Comparison of ENCODE assay signal across 31 mouse cellular contexts in the genomic region with DNA sequence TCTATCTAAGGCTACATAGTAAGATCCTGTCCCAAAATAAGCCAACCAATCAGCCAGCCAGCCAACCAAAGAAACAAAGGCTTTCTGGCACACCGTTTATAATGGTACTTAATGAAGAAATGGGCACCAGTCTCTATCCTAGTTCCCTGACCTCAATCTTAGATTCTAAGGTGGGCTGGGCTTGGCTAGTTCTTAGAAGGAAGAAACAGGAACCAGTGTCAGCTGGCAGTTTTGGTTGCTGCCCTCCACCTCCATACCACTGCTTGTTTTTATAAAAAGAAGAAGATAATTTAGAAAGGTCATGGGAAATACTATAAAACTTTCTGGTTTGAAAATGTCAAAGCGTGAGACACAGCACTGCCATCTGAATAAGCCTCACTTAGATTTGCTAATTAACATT. TPM values are rescaled to one million over a fixed set of nuclear protein-coding genes. Genes with fewer than 3 reads are reported as not detected.
DNase-seq lines count a peak whose midpoint lies in the region; ATAC-seq and TF ChIP-seq lines count a peak whose summit lies in the region.
"Had no signal": no experiment of that assay in that cellular context is flagged by ENCODE, and none has a peak within 500 bp of the region (broad histone marks: within the 10 kb centered on the region; RNA-seq: fewer than 3 reads in every experiment).

No protein-coding gene starts in this region.

- H3K27me3 ChIP-seq in forebrain, embryonic 16.5 days (replicated peaks; ENCODE audit: control insufficient read depth, insufficient read depth, low read length) = no peaks in the 10 kb centered on the region
- H3K27me3 ChIP-seq in forebrain, postnatal 0 days (ENCODE audit: insufficient read depth, low read length) = no peaks in the 10 kb centered on the region
- H3K27me3 ChIP-seq in heart, postnatal 0 days (ENCODE audit: control insufficient read depth, insufficient read depth, low read length) = no peaks in the 10 kb centered on the region
- H3K27me3 ChIP-seq in heart, embryonic 11.5 days (ENCODE audit: control insufficient read depth, insufficient read depth, low read length) = no peaks in the 10 kb centered on the region
- no peaks in the 10 kb centered on the region for H3K27me3 ChIP-seq in neural tube, embryonic 13.5 days
- H3K27me3 ChIP-seq: embryonic facial prominence, embryonic 12.5 days; hindbrain, embryonic 15.5 days; liver, embryonic 12.5 days; midbrain, embryonic 12.5 days; stomach, embryonic 15.5 days had no signal

- peak overlapping the region; percentile 12; the same call in 1 of the 2 replicates for H3K27ac ChIP-seq in forebrain, embryonic 16.5 days (ENCODE audit: low read length)
- no peak overlapping the region for H3K27ac ChIP-seq in forebrain, postnatal 0 days (ENCODE audit: low read depth, low read length)
- H3K27ac ChIP-seq in heart, postnatal 0 days (ENCODE audit: low read depth) = peak overlapping the region; percentile 54; the same call in 1 of the 2 replicates
- H3K27ac ChIP-seq in heart, embryonic 11.5 days (ENCODE audit: low read depth, low read length) = no peak overlapping the region
- H3K27ac ChIP-seq in neural tube, embryonic 13.5 days (replicated peaks) = peak overlapping the region; percentile 88; the same call in 1 of the 2 replicates
- H3K27ac ChIP-seq: embryonic facial prominence, embryonic 12.5 days; liver, embryonic 12.5 days had no signal

- DNase-seq in forebrain, postnatal 0 days = no peak
- no peak for DNase-seq in heart, postnatal 0 days (ENCODE audit: low spot score)
- DNase-seq in neural tube, embryonic 10.5 days (ENCODE audit: extremely low spot score, low spot score) = no peak
- no peak for DNase-seq in thymus, adult 18-20 months
- no peak for DNase-seq in right cerebral cortex, adult 18-20 months
- DNase-seq: adrenal gland, postnatal 10 days; cerebellum, adult 8-10 months; cerebellum, postnatal 36 days; gastrocnemius, postnatal 25 days; heart, adult 18-20 months; kidney, adult 8-10 months; kidney, postnatal 36 days; layer of hippocampus, postnatal 36 days; left cerebral cortex, postnatal 4 days; liver, postnatal 0 days; lung, postnatal 36 days; right cerebral cortex, postnatal 25 days; thymus, postnatal 25 days had no signal

- H3K4me3 ChIP-seq in forebrain, embryonic 16.5 days (replicated peaks; ENCODE audit: low read length) = no peak overlapping the region
- H3K4me3 ChIP-seq in forebrain, postnatal 0 days (ENCODE audit: low read depth, low read length) = no peak overlapping the region
- H3K4me3 ChIP-seq in heart, postnatal 0 days (ENCODE audit: low read depth, low read length) = no peak overlapping the region
- H3K4me3 ChIP-seq in heart, embryonic 11.5 days (ENCODE audit: low read depth, low read length) = no peak overlapping the region
- H3K4me3 ChIP-seq in neural tube, embryonic 13.5 days = no peak overlapping the region
- H3K4me3 ChIP-seq: embryonic facial prominence, embryonic 12.5 days; hindbrain, embryonic 10.5 days; hindbrain, embryonic 15.5 days; liver, embryonic 12.5 days; megakaryocyte, embryonic 14.5 days; midbrain, embryonic 12.5 days; myocyte; stomach, embryonic 15.5 days had no signal

- no peak overlapping the region for H3K4me2 ChIP-seq in forebrain, embryonic 16.5 days (ENCODE audit: low read length)
- no peak overlapping the region for H3K4me2 ChIP-seq in forebrain, postnatal 0 days (ENCODE audit: low read depth)
- no peak overlapping the region for H3K4me2 ChIP-seq in heart, postnatal 0 days (ENCODE audit: low read depth, low read length)
- H3K4me2 ChIP-seq in heart, embryonic 11.5 days = no peak overlapping the region
- no peak overlapping the region for H3K4me2 ChIP-seq in neural tube, embryonic 13.5 days
- H3K4me2 ChIP-seq: embryonic facial prominence, embryonic 12.5 days; hindbrain, embryonic 15.5 days; liver, embryonic 12.5 days; stomach, embryonic 15.5 days had no signal

- no peak for TF ChIP-seq CTCF in forebrain, postnatal 0 days (IDR thresholded peaks at IDR 0.05; ENCODE audit: low read depth)
- no peak for TF ChIP-seq CTCF in heart, postnatal 0 days (IDR thresholded peaks at IDR 0.05; ENCODE audit: low read depth)

- H3K36me3 ChIP-seq in forebrain, embryonic 16.5 days (ENCODE audit: control insufficient read depth, insufficient read depth) = no peaks in the 10 kb centered on the region
- 0 out of 2 replicates have a peak, but pooled peaks cover 4% of the 10 kb centered on the region for H3K36me3 ChIP-seq in forebrain, postnatal 0 days (ENCODE audit: insufficient read depth)
- H3K36me3 ChIP-seq in heart, postnatal 0 days (replicated peaks; ENCODE audit: control insufficient read depth, insufficient read depth, low read length) = no peaks in the 10 kb centered on the region
- no peaks in the 10 kb centered on the region for H3K36me3 ChIP-seq in heart, embryonic 11.5 days (ENCODE audit: control insufficient read depth, insufficient read depth, low read length)
- H3K36me3 ChIP-seq in neural tube, embryonic 13.5 days = no peaks in the 10 kb centered on the region
- H3K36me3 ChIP-seq: embryonic facial prominence, embryonic 12.5 days; hindbrain, embryonic 15.5 days; midbrain, embryonic 12.5 days had no signal

- no peak for TF ChIP-seq EP300 in heart, postnatal 0 days (IDR thresholded peaks at IDR 0.05; ENCODE audit: low read depth)

- no peak for ATAC-seq in forebrain, embryonic 16.5 days
- ATAC-seq in forebrain, postnatal 0 days = no peak
- no peak for ATAC-seq in heart, postnatal 0 days (ENCODE audit: insufficient read depth, low read depth)
- ATAC-seq in heart, embryonic 11.5 days (replicated peaks; ENCODE audit: insufficient number of reproducible peaks, low FRiP score, low TSS enrichment) = no peak
- ATAC-seq in neural tube, embryonic 13.5 days (ENCODE audit: low read depth) = no peak
- ATAC-seq: activated CD4-positive, CD25-positive, alpha-beta regulatory T cell, adult 4 months; CD4-positive, CD25-positive, alpha-beta regulatory T cell, adult 4 months; liver, embryonic 12.5 days; liver, postnatal 0 days had no signal

- H3K9me3 ChIP-seq in forebrain, embryonic 16.5 days (ENCODE audit: control insufficient read depth, low read length) = no peaks in the 10 kb centered on the region
- no peaks in the 10 kb centered on the region for H3K9me3 ChIP-seq in forebrain, postnatal 0 days (ENCODE audit: low read length)
- no peaks in the 10 kb centered on the region for H3K9me3 ChIP-seq in heart, postnatal 0 days (replicated peaks; ENCODE audit: control insufficient read depth, low read length)
- no peaks in the 10 kb centered on the region for H3K9me3 ChIP-seq in heart, embryonic 11.5 days (replicated peaks; ENCODE audit: control insufficient read depth, low read length)
- H3K9me3 ChIP-seq in neural tube, embryonic 13.5 days = no peaks in the 10 kb centered on the region
- H3K9me3 ChIP-seq: embryonic facial prominence, embryonic 12.5 days; hindbrain, embryonic 10.5 days; hindbrain, embryonic 15.5 days; liver, embryonic 12.5 days; megakaryocyte, embryonic 14.5 days; midbrain, embryonic 12.5 days; stomach, embryonic 15.5 days had no signal

- 76% methylated on average over 2 of the region's 2 CpGs for WGBS in forebrain, embryonic 16.5 days
- WGBS in forebrain, postnatal 0 days = 63% methylated on average over 2 of the region's 2 CpGs
- 93% methylated on average over 2 of the region's 2 CpGs for WGBS in heart, postnatal 0 days
- WGBS in heart, embryonic 11.5 days (ENCODE audit: insufficient replicate concordance) = 89% methylated on average over 2 of the region's 2 CpGs
- 84% methylated on average over 2 of the region's 2 CpGs for WGBS in neural tube, embryonic 13.5 days

- no peak overlapping the region for H3K9ac ChIP-seq in forebrain, embryonic 16.5 days (replicated peaks; ENCODE audit: low read depth, low read length)
- no peak overlapping the region for H3K9ac ChIP-seq in forebrain, postnatal 0 days
- H3K9ac ChIP-seq in heart, postnatal 0 days (replicated peaks; ENCODE audit: low read depth, low read length) = no peak overlapping the region
- H3K9ac ChIP-seq in heart, embryonic 11.5 days (ENCODE audit: low read depth, low read length) = no peak overlapping the region
- H3K9ac ChIP-seq in neural tube, embryonic 13.5 days = no peak overlapping the region
- H3K9ac ChIP-seq: embryonic facial prominence, embryonic 12.5 days; hindbrain, embryonic 15.5 days; liver, embryonic 12.5 days; liver, postnatal 0 days; midbrain, embryonic 12.5 days; stomach, embryonic 15.5 days had no signal

- H3K4me1 ChIP-seq in forebrain, embryonic 16.5 days (replicated peaks; ENCODE audit: control insufficient read depth, insufficient read depth, low read length) = peaks cover 35% of the 10 kb centered on the region
- H3K4me1 ChIP-seq in forebrain, postnatal 0 days (ENCODE audit: insufficient read depth) = peaks cover 12% of the 10 kb centered on the region; the same call in 1 of the 2 replicates
- peaks cover 32% of the 10 kb centered on the region for H3K4me1 ChIP-seq in heart, postnatal 0 days (ENCODE audit: control insufficient read depth, insufficient read depth)
- H3K4me1 ChIP-seq in heart, embryonic 11.5 days (ENCODE audit: control insufficient read depth, insufficient read depth, low read length) = peaks cover 22% of the 10 kb centered on the region
- peaks cover 60% of the 10 kb centered on the region for H3K4me1 ChIP-seq in neural tube, embryonic 13.5 days (replicated peaks)
- H3K4me1 ChIP-seq: liver, embryonic 12.5 days had no signal

RNA-seq across cellular contexts. Expression of a gene that starts 42.5 kb away (rescaled TPM):
- 45.9 and 52.5 TPM in 2 replicates for polyA plus RNA-seq in forebrain, embryonic 16.5 days (2015; fragmentation: Nextera tagmentation; extraction: Ambion mirVana)
- total RNA-seq in forebrain, postnatal 0 days (2014; rRNA removed) = 53.4 and 60.3 TPM in 2 replicates
- 43.4 and 47.0 TPM in 2 replicates for polyA plus RNA-seq in forebrain, postnatal 0 days (2015; fragmentation: Nextera tagmentation; extraction: Ambion mirVana)
- total RNA-seq in heart, postnatal 0 days (2014; rRNA removed; ENCODE audit: low replicate concordance) = 53.2 and 81.5 TPM in 2 replicates
- 25.6 and 27.9 TPM in 2 replicates for polyA plus RNA-seq in heart, postnatal 0 days (2015; fragmentation: Nextera tagmentation; extraction: Ambion mirVana)
- polyA plus RNA-seq in heart, embryonic 11.5 days (2014; fragmentation: Nextera tagmentation; extraction: Ambion mirVana) = 46.6 and 53.8 TPM in 2 replicates
- polyA plus RNA-seq in neural tube, embryonic 13.5 days (2015; fragmentation: Nextera tagmentation; extraction: Ambion mirVana) = 51.0 and 51.6 TPM in 2 replicates

Comparison
In these comparisons a context has a peak if more than half of its experiments do, and no peak if none do; other contexts are left out.
1. H3K27ac ChIP-seq: peak in forebrain, embryonic 16.5 days (single experiment), heart, postnatal 0 days (single experiment) and neural tube, embryonic 13.5 days (single experiment); none in forebrain, postnatal 0 days (single experiment) and heart, embryonic 11.5 days (single experiment).